Mouse (Mus musculus) liver, embryonic 13.5 days (tissue): Measurements from ENCODE around the gene 4933405L10Rik. TPM values are rescaled to one million over a fixed set of nuclear protein-coding genes. Genes with fewer than 3 reads are reported as not detected.

Experiments
- ATAC-seq: fragments of 200-750 bp; cut with Nextera tagmentation; 2 replicates; pipeline ENCODE4 v1.8.0; 2017; ENCODE audit warnings: low read depth, mild to moderate bottlenecking, moderate number of reproducible peaks, moderate library complexity
- DNase-seq: peaks from one replicate; pipeline ENCODE4 v3.0.0; 2022
- H3K27ac ChIP-seq: fragments of 300-500 bp; sonication (generic); 2 replicates; pipeline ENCODE4 v1.5.1; 2015; ENCODE audit warnings: moderate library complexity, mild to moderate bottlenecking, inconsistent platforms
- H3K27me3 ChIP-seq: fragments of 300-500 bp; sonication (generic); 2 replicates; pipeline ENCODE4 v1.6.1; 2015; ENCODE audit warnings: mild to moderate bottlenecking, inconsistent platforms
- H3K36me3 ChIP-seq: fragments of 300-500 bp; sonication (generic); 2 replicates; pipeline ENCODE4 v1.6.1; 2015; ENCODE audit warnings: mild to moderate bottlenecking, inconsistent platforms
- H3K4me1 ChIP-seq: fragments of 300-500 bp; sonication (generic); replicated peaks from 2 replicates; pipeline ENCODE4 v1.6.1; 2015; ENCODE audit warnings: inconsistent platforms
- H3K4me2 ChIP-seq: fragments of 300-500 bp; sonication (generic); 2 replicates; pipeline ENCODE4 v1.6.1; 2015; ENCODE audit warnings: inconsistent platforms, mild to moderate bottlenecking, moderate library complexity
- H3K4me3 ChIP-seq: fragments of 300-500 bp; sonication (generic); replicated peaks from 2 replicates; pipeline ENCODE4 v1.5.1; 2015; ENCODE audit warnings: mild to moderate bottlenecking, inconsistent platforms
- H3K9ac ChIP-seq: fragments of 300-500 bp; sonication (generic); 2 replicates; pipeline ENCODE4 v1.6.1; 2015; ENCODE audit warnings: mild to moderate bottlenecking, inconsistent platforms
- H3K9me3 ChIP-seq: fragments of 300-500 bp; sonication (generic); replicated peaks from 2 replicates; pipeline ENCODE4 v1.6.1; 2016; ENCODE audit warnings: inconsistent platforms
- WGBS: fragments of 180-500 bp; shearing (Covaris S2); methylation state at CpG from one replicate; pipeline ENCODE4 v1.1.7; 2015; ENCODE audit not compliant: insufficient replicate concordance; 5-methylcytosine and 5-hydroxymethylcytosine counted together
- polyA plus RNA-seq: library from polyadenylated mRNA; unstranded; fragments of >200 nt; fragmentation: Nextera tagmentation; extraction: Ambion mirVana; gene quantifications from 2 replicates; pipeline ENCODE4 v1.2.1, GENCODE M21; 2015

Gene 4933405L10Rik
- not detected in 2 replicates for polyA plus RNA-seq

- Histone ChIP-seq H3K36me3 (peaks cover 18% of the 10 kb centered on the region; the same call in 1 of the 2 replicates), H3K4me1 (peaks cover 24% of the 10 kb centered on the region), H3K4me2 (peak within 1 kb of the TSS; percentile 95), H3K9ac (peak within 1 kb of the TSS; percentile 80), H3K27me3 (no peaks in the 10 kb centered on the region), H3K27ac (no peak within 1 kb of the TSS), H3K9me3 (no peaks in the 10 kb centered on the region), H3K4me3 (peak within 1 kb of the TSS; percentile 70)
- WGBS, result 2% methylated on average over 55 of the region's 55 CpGs
- ATAC-seq (peak; percentile 75), DNase-seq (peak; percentile 73)
Observed at GRCm38 (mm10) chr8:105707498-105708403, at the start of gene 4933405L10Rik, which contains the start of gene Enkd1. Gene 4933405L10Rik, plus strand, starts transcription at chr8:105707655. Gene Enkd1, minus strand, starts transcription at chr8:105708210.

- H3K36me3 ChIP-seq, result peaks cover 42% of the 10 kb centered on the region
- no peak for ATAC-seq
- H3K4me3 ChIP-seq, result no peak overlapping the region
- DNase-seq, result no peak
- H3K27me3 ChIP-seq, result no peaks in the 10 kb centered on the region
- no peak overlapping the region for H3K9ac ChIP-seq
- no peak overlapping the region for H3K27ac ChIP-seq
- H3K4me2 ChIP-seq, result no peak overlapping the region
- WGBS, result 60% methylated on average over 3 of the region's 3 CpGs
- no peaks in the 10 kb centered on the region for H3K4me1 ChIP-seq
- no peaks in the 10 kb centered on the region for H3K9me3 ChIP-seq
Observed at GRCm38 (mm10) chr8:105661167-105661566, 46.3 kb upstream of the 4933405L10Rik start.

GRCm38 (mm10) chr8:105677891-105678290 lies 29.6 kb upstream of the 4933405L10Rik start:
- no peak for ATAC-seq
- no peak for DNase-seq
- Histone ChIP-seq H3K9me3 (no peaks in the 10 kb centered on the region), H3K36me3 (peaks cover 99% of the 10 kb centered on the region), H3K9ac (no peak overlapping the region), H3K27me3 (no peaks in the 10 kb centered on the region), H3K4me3 (no peak overlapping the region), H3K4me2 (no peak overlapping the region), H3K27ac (no peak overlapping the region), H3K4me1 (no peaks in the 10 kb centered on the region)
- whole genome bisulfite sequencing, result 77% methylated on average over 1 of the region's 1 CpGs

GRCm38 (mm10) chr8:105685325-105685724 lies 22.1 kb upstream of the 4933405L10Rik start:
- no peak overlapping the region for H3K27ac ChIP-seq
- no peak for DNase-seq
- H3K4me1 ChIP-seq, result peaks cover 23% of the 10 kb centered on the region
- ATAC-seq, result no peak
- H3K9ac ChIP-seq, result no peak overlapping the region
- 58% methylated on average over 7 of the region's 7 CpGs for whole genome bisulfite sequencing
- peak overlapping the region; percentile 36 for H3K4me2 ChIP-seq
- peaks cover 40% of the 10 kb centered on the region for H3K36me3 ChIP-seq
- no peaks in the 10 kb centered on the region for H3K9me3 ChIP-seq
- H3K4me3 ChIP-seq, result no peak overlapping the region
- H3K27me3 ChIP-seq, result no peaks in the 10 kb centered on the region

- no peak for ATAC-seq
- H3K4me3 ChIP-seq, result 0 out of 2 replicates have a peak within 1 kb of the TSS, but pooled peaks have one; percentile 1
- H3K9me3 ChIP-seq, result no peaks in the 10 kb centered on the region
- H3K4me2 ChIP-seq, result peak within 1 kb of the TSS; percentile 36
- H3K9ac ChIP-seq, result no peak within 1 kb of the TSS
- peaks cover 25% of the 10 kb centered on the region for H3K4me1 ChIP-seq
- DNase-seq, result peak; percentile 41
- H3K36me3 ChIP-seq, result peaks cover 34% of the 10 kb centered on the region
- H3K27me3 ChIP-seq, result no peaks in the 10 kb centered on the region
- H3K27ac ChIP-seq, result no peak within 1 kb of the TSS
- 5% methylated on average over 21 of the region's 26 CpGs for WGBS
Observed at GRCm38 (mm10) chr8:105685796-105686308, 21.6 kb upstream of the 4933405L10Rik start, which contains the start of gene Carmil2. Gene Carmil2, plus strand, starts transcription at chr8:105686274.

- Histone ChIP-seq H3K4me1 (peaks cover 28% of the 10 kb centered on the region), H3K4me3 (no peak overlapping the region), H3K27me3 (no peaks in the 10 kb centered on the region), H3K36me3 (peaks cover 27% of the 10 kb centered on the region), H3K9ac (no peak overlapping the region), H3K27ac (no peak overlapping the region), H3K9me3 (no peaks in the 10 kb centered on the region), H3K4me2 (peak overlapping the region; percentile 36; the same call in 1 of the 2 replicates)
- WGBS, result 53% methylated on average over 6 of the region's 6 CpGs
- DNase-seq, result no peak
- ATAC-seq, result no peak
Observed at GRCm38 (mm10) chr8:105686551-105686950, 20.9 kb upstream of the 4933405L10Rik start.

GRCm38 (mm10) chr8:105687512-105687911 lies 19.9 kb upstream of the 4933405L10Rik start:
- no peak for DNase-seq
- H3K4me2 ChIP-seq, result no peak overlapping the region
- no peak overlapping the region for H3K27ac ChIP-seq
- no peak overlapping the region for H3K4me3 ChIP-seq
- whole genome bisulfite sequencing, result 78% methylated on average over 8 of the region's 8 CpGs
- no peak for ATAC-seq
- peaks cover 18% of the 10 kb centered on the region for H3K36me3 ChIP-seq
- no peaks in the 10 kb centered on the region for H3K9me3 ChIP-seq
- peaks cover 28% of the 10 kb centered on the region for H3K4me1 ChIP-seq
- H3K9ac ChIP-seq, result no peak overlapping the region
- no peaks in the 10 kb centered on the region for H3K27me3 ChIP-seq

GRCm38 (mm10) chr8:105688242-105688752 lies 19.2 kb upstream of the 4933405L10Rik start:
- Histone ChIP-seq H3K4me1 (peaks cover 31% of the 10 kb centered on the region), H3K27ac (no peak overlapping the region), H3K9me3 (no peaks in the 10 kb centered on the region), H3K36me3 (peaks cover 11% of the 10 kb centered on the region), H3K4me2 (no peak overlapping the region), H3K4me3 (no peak overlapping the region), H3K27me3 (no peaks in the 10 kb centered on the region), H3K9ac (no peak overlapping the region)
- no peak for DNase-seq
- ATAC-seq, result no peak
- WGBS, result 46% methylated on average over 14 of the region's 14 CpGs

- Histone ChIP-seq H3K9ac (no peak overlapping the region), H3K4me2 (no peak overlapping the region), H3K4me3 (no peak overlapping the region), H3K4me1 (peaks cover 43% of the 10 kb centered on the region), H3K36me3 (no peaks in the 10 kb centered on the region), H3K9me3 (no peaks in the 10 kb centered on the region), H3K27ac (no peak overlapping the region), H3K27me3 (peaks cover 7% of the 10 kb centered on the region)
- no peak for DNase-seq
- WGBS, result 77% methylated on average over 35 of the region's 35 CpGs
- ATAC-seq, result no peak
Observed at GRCm38 (mm10) chr8:105689256-105689982, 18.0 kb upstream of the 4933405L10Rik start.

GRCm38 (mm10) chr8:105689983-105690360 lies 17.5 kb upstream of the 4933405L10Rik start:
- DNase-seq (no peak), ATAC-seq (no peak)
- no peaks in the 10 kb centered on the region for H3K36me3 ChIP-seq
- no peak overlapping the region for H3K9ac ChIP-seq
- no peak overlapping the region for H3K27ac ChIP-seq
- H3K4me2 ChIP-seq, result no peak overlapping the region
- peaks cover 11% of the 10 kb centered on the region for H3K27me3 ChIP-seq
- WGBS, result 85% methylated on average over 9 of the region's 9 CpGs
- no peaks in the 10 kb centered on the region for H3K9me3 ChIP-seq
- H3K4me1 ChIP-seq, result peaks cover 44% of the 10 kb centered on the region
- no peak overlapping the region for H3K4me3 ChIP-seq

GRCm38 (mm10) chr8:105690978-105691377 lies 16.5 kb upstream of the 4933405L10Rik start:
- H3K9ac ChIP-seq, result no peak overlapping the region
- no peak overlapping the region for H3K27ac ChIP-seq
- H3K9me3 ChIP-seq, result no peaks in the 10 kb centered on the region
- ATAC-seq (no peak), DNase-seq (no peak)
- H3K4me1 ChIP-seq, result peaks cover 35% of the 10 kb centered on the region
- H3K36me3 ChIP-seq, result no peaks in the 10 kb centered on the region
- WGBS, result 67% methylated on average over 14 of the region's 14 CpGs
- no peak overlapping the region for H3K4me2 ChIP-seq
- no peak overlapping the region for H3K4me3 ChIP-seq
- peaks cover 15% of the 10 kb centered on the region for H3K27me3 ChIP-seq
